In genomic region chr3:122122838-122123237, GRCm38 (mm10) we compare ENCODE assay signal across 11 mouse cellular contexts.
A peak's percentile ranks its signal among the peaks of the same experiment; 100 is the strongest.
DNase-seq lines count a peak whose midpoint lies in the region; ATAC-seq and TF ChIP-seq lines count a peak whose summit lies in the region.
"Had no signal": no experiment of that assay in that cellular context is flagged by ENCODE, and none has a peak within 500 bp of the region (broad histone marks: within the 10 kb centered on the region; RNA-seq: fewer than 3 reads in every experiment).

No protein-coding gene starts in this region.

- no peak overlapping the region for H3K4me3 ChIP-seq in kidney, embryonic 15.5 days (replicated peaks)
- peak overlapping the region in 2 of 3 experiments; percentile 46 to 57 for H3K4me3 ChIP-seq in CH12.LX (replicated peaks in 1 of 3; ENCODE audit: low read depth in 2 of 3, low read length in 2 of 3, poor library complexity in 1 of 3)
- no peak overlapping the region for H3K4me3 ChIP-seq in heart, embryonic 12.5 days
- H3K4me3 ChIP-seq in liver, embryonic 15.5 days (replicated peaks) = no peak overlapping the region
- no peak overlapping the region for H3K4me3 ChIP-seq in midbrain, embryonic 14.5 days (replicated peaks; ENCODE audit: low read depth, low read length)

- H3K9ac ChIP-seq in kidney, embryonic 15.5 days = no peak overlapping the region
- H3K9ac ChIP-seq in CH12.LX (ENCODE audit: insufficient read depth, low read depth) = no peak overlapping the region
- no peak overlapping the region for H3K9ac ChIP-seq in heart, embryonic 12.5 days
- no peak overlapping the region for H3K9ac ChIP-seq in liver, embryonic 15.5 days
- no peak overlapping the region for H3K9ac ChIP-seq in midbrain, embryonic 14.5 days (replicated peaks; ENCODE audit: low read length)
- H3K9ac ChIP-seq: hindbrain, embryonic 15.5 days had no signal

- no peak for DNase-seq in kidney, adult 18-20 months
- DNase-seq in CH12.LX (ENCODE audit: extremely low read depth) = no peak
- no peak for DNase-seq in midbrain, embryonic 14.5 days
- DNase-seq in B cell, adult 2 months = no peak
- DNase-seq in spleen, adult 18-20 months = no peak
- DNase-seq: adrenal gland, postnatal 10 days; thymus, adult 2 months had no signal

- no peak for TF ChIP-seq EP300 in CH12.LX (IDR thresholded peaks at IDR 0.05; ENCODE audit: low read length)

- no peaks in the 10 kb centered on the region for H3K79me2 ChIP-seq in CH12.LX (replicated peaks; ENCODE audit: control insufficient read depth, extremely low read depth, insufficient read depth, poor library complexity, severe bottlenecking)

- H3K4me2 ChIP-seq in kidney, embryonic 15.5 days = peak overlapping the region; percentile 64
- H3K4me2 ChIP-seq in CH12.LX (ENCODE audit: insufficient read depth, low read depth, poor library complexity, severe bottlenecking) = peak overlapping the region; percentile 88
- H3K4me2 ChIP-seq in heart, embryonic 12.5 days = no peak overlapping the region
- peak overlapping the region; percentile 65 for H3K4me2 ChIP-seq in liver, embryonic 15.5 days
- H3K4me2 ChIP-seq in midbrain, embryonic 14.5 days (ENCODE audit: low read length) = no peak overlapping the region

- WGBS in kidney, embryonic 15.5 days = 84% methylated on average over 8 of the region's 8 CpGs
- 78% methylated on average over 8 of the region's 8 CpGs for WGBS in heart, embryonic 12.5 days
- WGBS in liver, embryonic 15.5 days (ENCODE audit: insufficient replicate concordance) = 57% methylated on average over 8 of the region's 8 CpGs
- 85% methylated on average over 8 of the region's 8 CpGs for WGBS in midbrain, embryonic 14.5 days

- no peaks in the 10 kb centered on the region for H3K36me3 ChIP-seq in kidney, embryonic 15.5 days
- H3K36me3 ChIP-seq in CH12.LX (replicated peaks in 1 of 2; ENCODE audit: control insufficient read depth in 1 of 2, insufficient read depth in 1 of 2, low read length in 1 of 2) = no peaks in the 10 kb centered on the region
- H3K36me3 ChIP-seq in heart, embryonic 12.5 days = no peaks in the 10 kb centered on the region
- H3K36me3 ChIP-seq in liver, embryonic 15.5 days (replicated peaks) = no peaks in the 10 kb centered on the region
- no peaks in the 10 kb centered on the region for H3K36me3 ChIP-seq in midbrain, embryonic 14.5 days (ENCODE audit: control insufficient read depth, insufficient read depth, low read length)
- H3K36me3 ChIP-seq: hindbrain, embryonic 15.5 days had no signal

- TF ChIP-seq RAD21 in CH12.LX (IDR thresholded peaks at IDR 0.05; ENCODE audit: low read depth, low read length) = no peak

- in situ Hi-C loops in CH12.LX (cut with MboI; ENCODE audit: low pct_ligation_motif_present, low pct_unique_long_range_greater_than_20kb, low sequenced_read_pairs) = no loop called here

- peaks cover 34% of the 10 kb centered on the region for H3K4me1 ChIP-seq in kidney, embryonic 15.5 days
- H3K4me1 ChIP-seq in CH12.LX (ENCODE audit: control insufficient read depth in 1 of 2, insufficient read depth in 2 of 2) = peaks cover 7 to 35% of the 10 kb centered on the region in 2 experiments
- H3K4me1 ChIP-seq in heart, embryonic 12.5 days (replicated peaks) = peaks cover 36% of the 10 kb centered on the region
- peaks cover 17% of the 10 kb centered on the region for H3K4me1 ChIP-seq in liver, embryonic 15.5 days (replicated peaks)
- H3K4me1 ChIP-seq in midbrain, embryonic 14.5 days (ENCODE audit: control insufficient read depth, insufficient read depth, low read length) = peaks cover 10% of the 10 kb centered on the region; the same call in 1 of the 2 replicates

- dilution Hi-C loops in CH12.LX (cut with MboI; ENCODE audit: extremely low pct_ligation_motif_present, extremely low pct_unique_long_range_greater_than_20kb, low sequenced_read_pairs) = loop anchor here (25.0 kb wide), 1 partner anchor 161 kb away; the partner anchor contains the start of gene Arhgap29

- TF ChIP-seq POLR2A in CH12.LX (IDR thresholded peaks at IDR 0.05; ENCODE audit: low read depth, low read length) = no peak

- no peaks in the 10 kb centered on the region for H3K9me3 ChIP-seq in kidney, embryonic 15.5 days (replicated peaks)
- no peaks in the 10 kb centered on the region for H3K9me3 ChIP-seq in CH12.LX (replicated peaks; ENCODE audit: low read length)
- no peaks in the 10 kb centered on the region for H3K9me3 ChIP-seq in heart, embryonic 12.5 days (replicated peaks)
- H3K9me3 ChIP-seq in liver, embryonic 15.5 days (replicated peaks) = no peaks in the 10 kb centered on the region
- no peaks in the 10 kb centered on the region for H3K9me3 ChIP-seq in midbrain, embryonic 14.5 days (ENCODE audit: control insufficient read depth, low read length)
- H3K9me3 ChIP-seq: hindbrain, embryonic 15.5 days had no signal

- peak overlapping the region; percentile 20 for H3K27ac ChIP-seq in kidney, embryonic 15.5 days
- H3K27ac ChIP-seq in CH12.LX (ENCODE audit: insufficient read depth, low read depth) = no peak overlapping the region
- peak overlapping the region; percentile 33 for H3K27ac ChIP-seq in heart, embryonic 12.5 days (ENCODE audit: poor library complexity, severe bottlenecking)
- 0 out of 2 replicates have a peak overlapping the region, but pooled peaks have one; percentile 19 for H3K27ac ChIP-seq in liver, embryonic 15.5 days (replicated peaks)
- no peak overlapping the region for H3K27ac ChIP-seq in midbrain, embryonic 14.5 days (replicated peaks; ENCODE audit: low read depth, low read length)
- H3K27ac ChIP-seq: hindbrain, embryonic 15.5 days had no signal

- no peak for TF ChIP-seq CTCF in CH12.LX (conservative IDR thresholded peaks at IDR 0.05 in 1 of 2, IDR thresholded peaks at IDR 0.05 in 1 of 2; ENCODE audit: low read depth in 2 of 2, low read length in 2 of 2)

- H3K27me3 ChIP-seq in kidney, embryonic 15.5 days = no peaks in the 10 kb centered on the region
- no peaks in the 10 kb centered on the region for H3K27me3 ChIP-seq in CH12.LX (replicated peaks)
- no peaks in the 10 kb centered on the region for H3K27me3 ChIP-seq in heart, embryonic 12.5 days (replicated peaks)
- H3K27me3 ChIP-seq in liver, embryonic 15.5 days = peaks cover 6% of the 10 kb centered on the region; the same call in 1 of the 2 replicates
- no peaks in the 10 kb centered on the region for H3K27me3 ChIP-seq in midbrain, embryonic 14.5 days (ENCODE audit: control insufficient read depth, insufficient read depth, low read length)
- H3K27me3 ChIP-seq: hindbrain, embryonic 15.5 days had no signal

- ATAC-seq in kidney, embryonic 15.5 days (replicated peaks; ENCODE audit: low FRiP score) = no peak
- no peak for ATAC-seq in heart, embryonic 12.5 days (ENCODE audit: insufficient number of reproducible peaks, low FRiP score)
- no peak for ATAC-seq in liver, embryonic 15.5 days (ENCODE audit: insufficient read depth)
- ATAC-seq in midbrain, embryonic 14.5 days (ENCODE audit: low FRiP score, low TSS enrichment) = no peak

TF ChIP-seq in CH12.LX, 34 proteins besides CTCF, POLR2A, EP300 and RAD21:
- TF ChIP-seq POLR2AphosphoS2 (IDR thresholded peaks at IDR 0.05; ENCODE audit: low read depth, low read length) (no peak), IRF4 (IDR thresholded peaks at IDR 0.05; ENCODE audit: low read depth, low read length) (peak; percentile 42; the same call in 1 of the 2 replicates), KAT2A (IDR thresholded peaks at IDR 0.05; ENCODE audit: insufficient replicate concordance, low read length) (no peak), SIN3A (IDR thresholded peaks at IDR 0.05; ENCODE audit: low read length) (no peak)

Comparison
In these comparisons a context has a peak if more than half of its experiments do, and no peak if none do; other contexts are left out.
1. H3K27ac ChIP-seq: peak in kidney, embryonic 15.5 days (single experiment), heart, embryonic 12.5 days (single experiment) and liver, embryonic 15.5 days (single experiment); none in CH12.LX (single experiment) and midbrain, embryonic 14.5 days (single experiment).
2. H3K4me2 ChIP-seq: peak in kidney, embryonic 15.5 days (single experiment), CH12.LX (single experiment) and liver, embryonic 15.5 days (single experiment); none in heart, embryonic 12.5 days (single experiment) and midbrain, embryonic 14.5 days (single experiment).
3. H3K4me3 ChIP-seq: peak in CH12.LX (2 of 3); none in kidney, embryonic 15.5 days (single experiment), heart, embryonic 12.5 days (single experiment), liver, embryonic 15.5 days (single experiment) and midbrain, embryonic 14.5 days (single experiment).